Mouse (Mus musculus) spleen, postnatal 10 days (tissue): ENCODE data around the gene Lbh.
A peak's percentile ranks its signal among the peaks of the same experiment; 100 is the strongest.

Experiments
- DNase-seq, 2 experiments: peaks; one replicate each; pipeline ENCODE4 v3.0.0; 2021 to 2022; ENCODE audit warnings: low spot score in 2 of 2

The Lbh gene

GRCm38 (mm10) chr17:72918053-72918452 lies at the start of gene Lbh:
Gene Lbh, plus strand, starts transcription at chr17:72918305.
- DNase-seq, result peak; percentile 81 to 92

DNA sequence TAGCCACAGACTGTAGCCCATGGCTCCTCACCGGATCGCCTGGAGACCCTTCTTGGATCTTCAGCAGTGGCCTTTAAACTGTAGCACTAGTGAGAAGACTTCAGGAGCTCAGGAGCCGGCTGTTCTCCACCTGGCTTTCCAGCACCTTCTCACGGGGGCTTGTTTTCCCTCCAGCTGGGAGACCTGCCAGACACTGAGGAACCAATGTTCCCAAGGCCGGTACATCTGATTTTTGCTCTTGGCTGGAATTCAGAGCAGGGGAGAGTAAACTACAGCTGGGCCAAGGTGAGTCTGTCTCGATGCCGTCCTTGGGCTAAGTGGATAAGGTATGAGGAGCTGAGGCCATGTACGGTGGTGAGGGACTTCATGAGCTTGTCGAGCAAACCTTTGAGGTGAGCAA lies 39.1 kb upstream of the Lbh start:
- DNase-seq, result no peak

DNA sequence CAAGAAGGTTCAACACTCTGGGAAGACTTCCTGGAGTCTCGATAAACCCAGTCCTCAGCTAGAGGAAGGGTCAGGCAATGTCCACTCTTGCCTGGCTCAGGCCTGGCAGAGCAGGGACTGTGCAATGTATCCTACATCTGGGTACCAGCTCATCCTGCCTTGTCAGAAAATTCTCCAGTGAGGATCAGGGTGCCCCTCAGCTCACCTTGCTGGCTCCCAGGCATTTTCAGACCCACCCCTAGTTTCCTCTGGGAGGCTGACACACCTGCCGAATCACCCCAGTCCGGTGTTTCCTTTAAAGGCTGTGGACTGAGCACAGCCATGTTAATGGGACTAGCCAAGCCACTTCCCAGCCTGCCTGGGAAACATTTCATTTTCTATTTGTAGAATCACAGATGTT lies 37.9 kb upstream of the Lbh start:
- DNase-seq, result no peak

- DNase-seq, result no peak
Observed at GRCm38 (mm10) chr17:72881051-72881450, 37.1 kb upstream of the Lbh start.

- no peak for DNase-seq
Observed at GRCm38 (mm10) chr17:72881804-72882203, 36.3 kb upstream of the Lbh start.

DNA sequence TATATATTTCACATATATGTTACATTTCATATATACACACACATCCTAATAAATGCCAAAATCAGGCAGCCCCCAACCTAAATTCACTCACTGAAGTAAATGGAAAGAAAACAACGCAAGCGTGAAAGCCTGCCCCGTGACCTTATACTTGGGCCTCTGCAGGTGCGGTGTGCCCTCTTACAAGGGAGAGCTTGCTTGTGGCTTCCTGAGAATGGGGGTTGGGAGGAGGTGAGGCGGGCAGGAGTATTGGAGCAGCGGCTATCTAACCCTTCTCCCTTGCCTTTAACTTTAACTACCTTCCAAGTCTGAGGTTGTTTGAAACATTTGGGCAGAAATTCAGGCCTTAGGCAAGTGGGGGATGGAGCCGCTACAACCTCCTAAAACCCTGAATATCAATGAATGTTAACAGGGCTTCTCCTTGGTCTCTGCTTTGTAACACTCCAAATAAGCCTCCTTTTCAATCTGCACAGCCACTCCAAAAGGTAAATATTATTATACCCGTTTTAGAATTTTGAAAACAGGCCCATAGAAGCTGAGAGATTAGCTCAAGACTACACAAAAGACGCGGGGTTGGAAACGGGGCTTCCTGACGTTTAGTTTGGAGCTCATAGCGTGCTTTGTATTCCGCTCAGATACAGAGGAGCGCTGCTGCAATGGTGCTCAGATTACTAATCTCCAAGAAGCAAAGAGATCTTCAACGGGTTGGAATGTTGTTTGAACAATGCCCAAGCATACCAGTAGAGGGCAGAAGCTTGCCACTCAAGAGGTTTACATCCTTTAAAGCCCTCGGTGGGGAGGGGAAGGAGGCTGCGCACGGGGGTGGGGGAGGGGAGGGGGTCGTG lies 28.3 kb upstream of the Lbh start:
- peak in 1 of 2 experiments; percentile 64 for DNase-seq

DNA sequence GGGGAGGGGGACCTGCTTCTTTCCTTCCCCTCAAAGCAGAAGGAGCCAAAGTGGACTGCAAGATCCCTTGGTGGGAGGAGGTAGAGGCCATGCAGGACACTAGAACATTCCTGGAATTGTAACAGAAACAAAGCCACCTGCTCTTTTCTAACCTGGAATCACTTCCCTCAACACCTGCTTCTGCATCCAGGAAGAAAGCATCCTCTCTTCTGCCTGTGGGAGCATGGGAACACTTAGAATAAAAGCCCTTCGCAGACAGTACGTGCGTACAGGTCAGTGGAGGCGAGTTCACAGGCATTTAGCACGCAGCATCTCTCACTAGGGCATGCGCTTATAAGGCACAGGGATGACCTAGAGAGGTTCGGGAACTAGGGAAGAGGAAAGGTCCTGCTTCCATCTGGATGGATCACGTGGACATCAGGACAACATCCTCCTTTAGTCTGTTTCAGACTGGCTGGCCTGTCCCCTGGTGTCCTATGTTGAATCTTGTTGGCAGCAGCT lies 27.7 kb upstream of the Lbh start:
- DNase-seq, result no peak

GRCm38 (mm10) chr17:72891556-72891955 lies 26.5 kb upstream of the Lbh start:
- no peak for DNase-seq

- DNase-seq, result no peak
Observed at GRCm38 (mm10) chr17:72895506-72895905, 22.6 kb upstream of the Lbh start.

DNA sequence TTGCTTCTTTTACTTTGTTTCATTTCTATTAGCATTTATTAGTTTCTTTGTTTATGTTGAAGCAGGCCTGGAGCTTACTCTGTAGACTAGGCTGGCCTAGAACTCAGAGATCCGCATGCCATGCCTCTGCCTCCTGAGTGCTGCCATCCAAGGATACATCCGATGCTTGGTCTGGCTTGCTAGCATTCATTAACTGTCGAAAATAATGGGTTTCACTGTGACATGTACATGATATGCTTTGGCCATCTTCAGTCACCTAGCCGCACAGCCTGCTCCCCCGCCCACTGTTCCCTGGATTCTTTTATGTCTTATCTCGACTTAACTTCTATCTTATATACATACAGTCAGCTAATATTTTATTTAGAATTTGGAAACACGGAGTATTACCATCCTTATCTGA lies 21.0 kb upstream of the Lbh start:
- DNase-seq, result no peak

DNA sequence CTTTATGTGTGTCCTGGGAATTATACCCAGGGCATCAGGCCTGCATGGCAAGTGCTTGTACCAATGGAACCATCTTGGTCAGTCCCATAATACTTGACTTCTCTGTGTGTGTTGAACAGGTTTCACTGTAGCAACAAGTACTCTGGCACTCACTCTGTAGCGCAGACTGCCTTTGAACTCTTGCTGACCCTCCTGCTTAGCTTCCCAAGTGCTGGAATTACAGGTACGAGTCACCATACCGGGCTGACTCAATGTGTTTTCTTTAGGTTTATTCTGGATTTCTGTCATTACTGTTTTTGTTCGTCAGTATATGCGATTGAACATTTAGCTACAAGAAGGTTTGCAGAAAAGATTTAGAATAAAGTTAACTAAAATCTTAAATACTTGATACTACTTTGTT lies 20.1 kb upstream of the Lbh start:
- no peak for DNase-seq

DNA sequence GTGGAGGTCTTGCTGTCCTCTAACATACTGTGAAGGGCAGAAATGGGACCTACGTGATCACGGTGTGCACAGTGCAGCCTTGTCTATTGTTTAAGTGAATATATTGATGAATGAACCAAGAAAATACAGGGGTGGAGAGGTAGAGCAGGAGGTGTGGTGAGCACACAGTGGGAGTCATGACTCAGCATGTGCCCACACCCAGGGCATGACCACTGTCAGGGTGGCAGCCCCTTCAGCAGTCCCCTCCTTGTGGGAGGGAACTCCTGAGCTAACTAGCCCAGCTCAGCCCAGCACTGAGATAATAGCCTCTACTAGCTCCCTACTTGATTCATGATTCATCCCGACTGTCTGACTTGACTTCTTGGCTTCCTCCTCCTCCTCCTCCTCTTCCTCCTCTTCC lies 19.3 kb upstream of the Lbh start:
- no peak for DNase-seq

DNA sequence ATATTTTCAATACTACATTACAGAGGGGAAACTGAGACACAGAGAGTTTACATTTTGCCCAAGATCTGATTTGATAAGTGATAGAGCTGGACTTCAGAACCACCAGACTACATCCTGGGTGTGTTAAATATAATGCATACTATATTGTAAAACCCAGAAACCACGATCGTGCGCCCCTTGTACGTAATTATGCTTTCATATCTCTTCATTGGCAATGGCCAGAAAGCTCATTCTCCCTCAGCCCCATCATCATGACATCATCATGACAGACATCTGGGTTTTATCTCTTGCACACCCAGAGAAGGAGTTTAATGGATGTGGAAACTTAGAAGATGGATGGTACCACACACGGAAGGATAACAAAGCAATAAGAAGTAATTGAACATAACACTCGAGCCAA lies 17.1 kb upstream of the Lbh start:
- no peak for DNase-seq

DNA sequence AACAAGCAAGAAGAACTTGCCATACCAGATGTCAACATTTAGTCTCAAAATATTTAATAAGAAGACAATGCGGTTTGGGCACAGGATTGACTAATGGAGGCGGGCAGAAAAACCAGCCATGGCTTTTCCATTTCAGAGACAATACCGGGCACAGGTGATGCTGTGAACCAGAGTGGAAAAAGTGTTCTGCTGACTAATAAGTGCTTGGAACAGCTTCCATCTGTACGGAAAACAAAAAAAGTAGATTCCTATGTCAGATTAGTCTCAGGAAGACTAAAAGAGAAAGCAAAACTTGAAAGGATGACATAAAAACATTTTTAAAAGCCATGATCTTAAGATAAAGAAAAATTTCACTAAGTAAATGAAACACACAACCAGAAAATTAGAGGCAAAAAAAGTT lies 16.4 kb upstream of the Lbh start:
- DNase-seq, result no peak

- no peak for DNase-seq
Observed at GRCm38 (mm10) chr17:72903321-72903720, 14.8 kb upstream of the Lbh start.

DNA sequence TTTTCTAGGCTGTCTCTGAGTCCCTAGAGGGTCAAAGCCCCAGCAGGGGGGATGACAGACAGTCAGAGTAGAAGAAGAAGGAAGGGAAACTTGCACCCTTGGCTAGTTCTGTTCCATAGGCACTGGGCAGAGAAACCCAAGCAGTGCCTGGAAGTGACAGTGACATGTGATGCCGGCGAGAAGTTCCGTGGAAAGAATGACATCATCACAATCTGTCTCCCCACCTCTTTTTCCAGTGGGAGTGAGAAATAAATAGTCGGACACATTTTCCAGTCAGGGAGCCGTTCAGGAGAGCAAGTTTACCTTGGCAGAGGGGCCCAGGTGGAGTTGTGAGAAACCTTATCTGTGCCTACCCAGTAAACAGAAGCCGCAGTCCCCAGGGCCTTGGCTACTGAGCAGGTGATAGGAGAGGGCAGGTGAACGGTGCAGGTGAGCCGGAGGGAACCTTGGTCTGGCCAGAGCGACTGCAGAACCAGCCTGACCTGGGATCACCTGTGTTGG lies 14.1 kb upstream of the Lbh start:
- no peak for DNase-seq

DNA sequence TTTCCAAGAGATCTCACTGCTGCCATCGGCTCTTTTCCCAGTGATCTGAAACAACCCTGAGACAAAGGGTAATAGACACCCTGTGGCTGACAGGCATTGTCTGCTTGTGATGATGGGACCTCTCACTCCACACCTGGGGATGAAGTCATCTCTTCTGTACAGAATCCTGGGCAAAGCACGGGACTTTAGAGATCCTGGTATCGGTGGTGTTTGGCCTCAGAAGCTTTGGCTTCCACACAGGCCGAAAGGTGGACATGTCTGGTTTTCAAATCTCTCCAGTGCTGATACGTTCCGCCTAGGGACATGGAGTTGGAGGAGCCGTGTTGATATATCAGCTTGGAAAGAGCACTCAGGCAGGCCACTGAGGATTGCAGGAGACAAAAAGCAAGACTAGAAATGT lies 13.2 kb upstream of the Lbh start:
- DNase-seq, result no peak

DNA sequence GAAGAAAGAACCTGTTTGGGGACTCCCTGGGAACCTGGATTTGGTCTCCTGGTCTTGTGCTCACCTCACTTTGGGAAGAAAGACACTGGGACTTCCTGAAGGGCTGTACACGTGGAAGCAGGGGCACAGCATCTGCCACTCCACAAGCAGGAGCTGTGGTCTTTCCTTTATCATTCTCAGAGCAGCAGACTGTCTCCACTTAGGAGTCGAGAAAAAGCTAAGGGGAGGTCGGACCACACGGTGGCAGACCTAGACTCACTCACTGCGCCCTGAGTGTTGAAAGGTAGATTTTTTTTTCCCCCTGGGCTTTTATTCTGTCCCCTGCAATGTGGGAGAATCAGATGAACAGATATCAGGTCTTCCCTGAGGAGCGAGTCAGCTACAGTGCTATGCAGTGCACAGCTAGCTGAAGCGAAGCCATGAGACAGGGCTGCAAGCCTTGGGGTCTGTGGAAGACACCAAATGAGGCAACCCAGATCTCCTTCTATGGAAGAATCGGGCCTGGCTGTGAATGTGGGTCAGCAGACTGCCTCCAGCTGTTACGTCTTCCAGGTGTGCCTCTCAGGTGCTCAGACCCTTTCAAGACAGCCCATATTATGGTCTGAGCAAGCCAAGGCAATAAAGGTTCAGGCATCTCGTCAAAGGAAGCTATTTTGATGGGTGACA lies 11.7 kb upstream of the Lbh start:
- no peak for DNase-seq

DNA sequence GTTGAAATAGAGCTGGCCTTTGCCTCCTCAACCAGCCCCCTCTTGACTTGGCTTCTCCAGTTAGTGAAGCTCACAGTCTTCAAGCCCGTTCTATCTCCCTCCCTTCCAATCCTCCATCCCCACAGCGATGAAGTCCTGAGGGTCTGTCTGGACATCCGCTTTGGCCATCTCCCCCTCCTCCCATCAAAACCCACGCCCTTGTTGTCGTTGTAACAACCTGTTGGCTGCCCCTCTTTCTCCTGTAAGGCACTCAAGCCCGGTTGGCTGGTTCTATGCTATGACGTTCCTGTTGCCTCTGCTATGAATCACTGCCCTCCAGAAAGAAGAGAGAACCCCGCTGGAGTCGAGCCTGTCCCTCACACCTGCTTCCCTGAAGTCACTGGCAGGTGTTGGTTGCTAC lies 10.9 kb upstream of the Lbh start:
- DNase-seq, result no peak

DNA sequence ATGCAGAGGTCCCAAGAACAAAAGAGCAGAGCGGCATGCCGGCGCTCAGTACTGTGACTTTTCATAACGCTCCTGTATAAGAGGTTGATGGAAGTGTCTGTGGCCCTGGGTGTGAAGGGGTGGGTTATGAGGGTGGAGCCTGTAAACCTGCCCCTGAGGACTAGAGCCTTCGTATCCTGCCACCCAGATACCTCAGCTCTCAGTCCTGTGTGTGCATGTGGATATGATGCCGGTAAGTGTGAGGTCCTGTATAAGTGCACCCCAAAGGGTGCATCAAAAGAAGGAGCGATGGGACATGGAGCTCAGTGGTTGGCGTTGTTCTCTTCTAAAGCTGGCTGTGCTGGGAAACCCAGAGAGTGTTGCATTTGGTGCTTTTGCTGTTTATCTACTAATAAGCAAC lies 10.3 kb upstream of the Lbh start:
- DNase-seq, result no peak

GRCm38 (mm10) chr17:72908561-72908960 lies 9.5 kb upstream of the Lbh start:
- no peak for DNase-seq

DNA sequence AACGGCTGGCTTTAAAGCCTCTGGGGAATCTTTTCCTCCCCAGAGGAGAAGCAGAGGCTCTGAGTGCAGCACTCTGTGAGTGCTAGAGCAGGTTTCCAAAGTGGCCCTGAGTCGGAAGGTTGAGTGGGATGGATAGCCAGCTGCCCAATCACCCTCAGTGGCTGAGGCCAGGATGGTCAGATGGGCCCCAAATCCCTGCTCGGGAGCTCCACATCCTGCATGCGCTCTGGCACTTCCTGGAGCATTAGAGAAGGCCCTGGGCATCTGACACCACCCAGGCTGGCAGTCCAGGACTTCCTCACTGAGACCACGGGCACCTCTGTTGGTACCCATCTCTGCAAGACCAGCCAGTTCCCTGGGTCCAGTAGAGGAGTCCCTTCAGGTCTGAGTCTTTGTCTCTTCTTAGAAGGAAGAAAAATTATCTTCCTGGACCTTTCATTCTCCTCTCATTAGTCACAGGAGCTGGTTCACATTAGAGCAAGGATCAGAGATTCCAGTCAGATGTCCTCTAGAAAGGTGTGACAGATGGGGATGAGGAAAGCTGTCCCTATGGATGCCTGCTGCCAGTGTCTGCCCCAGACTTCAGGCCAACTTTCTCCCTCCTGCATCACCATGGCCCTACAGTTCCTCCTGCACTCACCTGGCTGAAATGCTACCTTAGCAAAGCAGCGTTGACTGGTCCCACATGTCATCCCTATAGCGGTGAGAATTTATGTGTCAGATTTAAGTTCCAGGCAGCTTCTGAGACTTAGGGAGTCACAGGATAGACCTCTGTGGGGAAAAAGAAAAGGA lies 8.8 kb upstream of the Lbh start:
- no peak for DNase-seq
